Mouse (Mus musculus) spleen, embryonic (tissue): ENCODE measurements around the gene Hsd3b7.

Experiments used
- CTCF ChIA-PET: fragments of 350-600 bp; sonication (Branson Sonifier 250); formaldehyde crosslinking; loops from one replicate; lab custom pipeline; 2022; lab: Charles Lee

Hsd3b7 gene

DNA sequence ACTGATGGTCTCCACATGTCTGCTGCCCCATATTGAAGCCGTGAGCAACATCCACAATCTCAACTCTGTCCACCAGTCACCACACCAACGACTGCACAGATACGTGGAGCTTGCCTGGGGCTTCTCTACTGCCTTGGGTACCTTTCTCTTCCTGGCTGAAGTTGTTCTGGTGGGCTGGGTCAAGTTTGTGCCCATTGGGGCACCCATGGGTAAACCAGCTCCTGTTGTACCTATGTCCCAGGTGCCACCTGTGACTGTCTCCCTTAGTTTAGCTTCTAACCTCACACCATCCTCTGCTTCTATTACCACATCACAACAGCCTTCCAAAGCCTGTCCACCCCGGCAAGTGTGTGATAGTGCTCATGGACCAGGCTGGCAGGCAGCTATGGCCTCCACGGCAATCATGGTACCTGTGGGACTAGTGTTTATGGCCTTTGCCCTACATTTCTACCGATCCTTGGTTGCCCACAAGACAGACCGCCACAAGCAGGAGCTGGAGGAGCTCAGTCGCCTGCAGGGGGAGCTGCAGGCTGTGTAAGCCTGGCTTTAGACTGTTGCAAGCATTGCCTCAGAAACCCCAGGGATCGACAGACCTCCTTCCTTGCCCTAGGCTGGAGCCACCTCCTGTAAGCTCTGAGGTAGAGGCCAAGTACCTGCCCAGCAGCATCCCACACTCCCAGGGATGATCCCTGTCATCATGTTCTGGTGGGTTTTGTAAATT lies 26.6 kb upstream of the Hsd3b7 start:
- CTCF ChIA-PET = interaction anchor here (0.5 kb wide), 1 partner anchor 92 kb away, joined by 3 read pairs; no protein-coding TSS in a partner anchor

DNA sequence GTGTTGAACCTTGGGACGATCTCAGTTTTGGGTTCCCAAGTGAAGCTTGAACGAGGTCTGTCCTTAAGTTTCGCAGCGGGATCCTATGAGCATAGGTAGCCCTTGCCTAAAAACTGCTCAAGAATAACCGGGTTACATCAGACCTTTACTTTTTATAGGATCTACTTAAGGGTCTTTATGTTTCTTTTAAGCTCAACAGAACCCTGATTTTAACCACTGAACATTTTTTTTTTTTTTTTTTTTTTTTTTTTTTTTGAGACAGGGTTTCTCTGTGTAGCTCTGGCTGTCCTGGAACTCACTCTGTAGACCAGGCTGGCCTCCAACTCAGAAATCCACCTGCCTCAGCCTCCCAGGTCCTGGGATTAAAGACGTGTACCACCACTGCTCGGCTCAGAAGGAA lies 24.6 kb upstream of the Hsd3b7 start:
- CTCF ChIA-PET = interaction anchor here (0.7 kb wide), 1 partner anchor 207 kb away, joined by 9 read pairs; no protein-coding TSS in a partner anchor

DNA sequence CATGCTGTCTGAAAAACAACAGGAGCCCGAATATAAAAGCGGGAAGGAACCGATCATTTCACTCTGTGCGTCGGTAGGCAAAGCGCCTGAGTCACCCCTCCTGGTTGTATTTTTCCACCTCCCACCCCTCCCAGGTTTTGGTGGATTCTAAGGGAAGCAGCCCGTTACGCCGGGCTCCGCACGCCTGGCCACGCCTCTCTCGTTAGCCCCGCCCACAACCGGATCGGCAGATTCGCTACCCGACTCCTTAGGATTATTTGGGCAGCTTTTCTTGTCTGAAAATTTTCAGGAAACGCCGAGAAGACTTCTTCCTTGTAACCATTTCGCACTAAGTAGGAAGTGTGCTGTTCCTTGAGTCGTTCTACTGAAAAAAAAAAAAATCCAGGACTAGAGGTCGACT lies 24.0 kb upstream of the Hsd3b7 start, which contains the start of gene Setd1a:
Gene Setd1a, plus strand, starts transcription at position 245 of the 400 bp plus-strand sequence.
- CTCF ChIA-PET = interaction anchor here (0.7 kb wide), 1 partner anchor 206 kb away, joined by 9 read pairs; no protein-coding TSS in a partner anchor

DNA sequence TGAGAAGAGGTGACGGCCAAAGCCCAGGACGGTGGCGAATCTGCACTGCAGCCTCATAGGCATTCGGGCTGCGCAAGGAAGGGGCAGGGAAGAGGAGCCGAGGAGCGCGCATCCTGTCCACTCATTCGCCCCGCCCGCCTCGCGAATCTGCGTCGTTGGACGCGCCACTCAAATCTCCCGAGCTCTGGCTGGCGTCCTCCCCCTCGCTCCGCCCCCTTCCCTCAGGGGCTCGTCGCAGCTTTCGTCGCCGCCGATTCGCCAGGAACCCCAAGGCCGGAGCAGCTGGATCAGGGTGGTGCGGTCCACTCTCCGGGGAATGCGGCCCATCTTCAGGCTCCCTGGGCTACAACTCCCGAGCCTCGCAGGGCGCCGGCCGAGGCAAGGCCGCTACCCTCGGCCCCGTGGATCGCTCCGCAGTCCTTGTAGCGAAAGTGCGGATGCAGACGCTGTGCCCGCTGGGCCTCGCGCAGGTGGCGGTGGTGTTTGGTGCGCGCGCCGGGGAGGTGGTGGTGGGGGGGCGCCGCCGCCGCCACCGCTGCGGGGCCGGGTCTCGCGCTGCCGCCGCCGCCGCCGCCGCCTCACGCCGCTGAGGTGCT lies 23.4 kb upstream of the Hsd3b7 start:
- CTCF ChIA-PET = no interaction called here

GRCm38 (mm10) chr7:127777474-127778266 lies 22.7 kb upstream of the Hsd3b7 start:
- CTCF ChIA-PET = no interaction called here

- CTCF ChIA-PET = interaction anchor here (0.6 kb wide), 1 partner anchor 82 kb away, joined by 3 read pairs; no protein-coding TSS in a partner anchor
Observed at GRCm38 (mm10) chr7:127778350-127778749, 22.1 kb upstream of the Hsd3b7 start.

GRCm38 (mm10) chr7:127785308-127785707 lies 15.1 kb upstream of the Hsd3b7 start, which contains the start of gene Gm49388:
Gm49388 (plus strand) TSS chr7:127785608.
- CTCF ChIA-PET = no interaction called here

DNA sequence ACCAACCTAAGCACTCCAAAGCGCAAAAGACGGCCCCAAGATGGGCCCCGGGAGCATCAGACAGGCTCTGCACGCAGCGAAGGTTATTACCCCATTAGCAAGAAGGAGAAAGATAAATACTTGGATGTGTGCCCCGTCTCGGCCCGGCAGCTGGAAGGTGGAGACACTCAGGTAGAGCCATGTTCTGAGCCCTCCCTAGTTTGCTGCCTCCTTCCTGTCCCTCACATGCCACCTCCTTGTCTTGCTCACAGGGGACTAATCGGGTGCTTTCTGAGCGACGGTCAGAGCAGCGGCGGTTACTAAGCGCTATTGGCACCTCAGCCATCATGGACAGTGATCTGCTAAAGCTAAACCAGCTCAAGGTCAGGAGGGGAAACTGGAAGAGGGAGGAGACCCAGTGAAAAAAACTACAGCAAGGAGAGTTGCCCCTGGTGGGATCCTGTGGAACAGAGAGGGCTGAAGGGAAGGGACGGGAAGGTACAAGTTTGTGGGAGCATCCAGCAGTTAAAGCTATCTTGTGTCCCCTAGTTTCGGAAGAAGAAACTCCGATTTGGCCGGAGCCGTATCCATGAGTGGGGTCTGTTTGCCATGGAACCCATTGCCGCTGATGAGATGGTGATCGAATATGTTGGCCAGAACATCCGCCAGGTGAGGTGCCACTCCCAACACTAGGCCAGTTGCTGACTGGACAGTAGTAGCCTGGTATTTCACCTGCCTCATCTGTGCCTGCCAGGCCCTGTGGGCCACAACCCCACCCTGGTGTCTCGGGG lies 3.1 kb upstream of the Hsd3b7 start:
- CTCF ChIA-PET = no interaction called here

DNA sequence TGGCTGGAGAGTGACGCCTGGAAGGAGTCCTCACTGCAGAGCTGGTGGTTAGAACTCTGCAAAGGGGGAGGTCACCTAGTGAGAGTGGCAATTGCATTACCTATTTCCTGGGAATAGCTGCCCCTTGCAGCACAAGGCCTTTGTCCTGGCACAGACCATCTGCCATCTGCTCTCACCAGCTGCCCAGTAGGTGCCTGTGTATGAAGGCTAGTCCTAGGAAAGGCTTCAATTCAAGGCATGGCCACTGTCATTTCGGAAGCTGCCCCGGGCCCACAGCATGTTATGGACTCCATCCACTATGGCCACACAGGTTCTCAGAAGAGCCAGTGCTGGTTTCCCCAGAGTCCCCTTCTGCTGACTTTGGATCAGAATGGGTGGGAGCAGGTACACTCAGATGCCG lies 1.8 kb upstream of the Hsd3b7 start:
- CTCF ChIA-PET = no interaction called here

DNA sequence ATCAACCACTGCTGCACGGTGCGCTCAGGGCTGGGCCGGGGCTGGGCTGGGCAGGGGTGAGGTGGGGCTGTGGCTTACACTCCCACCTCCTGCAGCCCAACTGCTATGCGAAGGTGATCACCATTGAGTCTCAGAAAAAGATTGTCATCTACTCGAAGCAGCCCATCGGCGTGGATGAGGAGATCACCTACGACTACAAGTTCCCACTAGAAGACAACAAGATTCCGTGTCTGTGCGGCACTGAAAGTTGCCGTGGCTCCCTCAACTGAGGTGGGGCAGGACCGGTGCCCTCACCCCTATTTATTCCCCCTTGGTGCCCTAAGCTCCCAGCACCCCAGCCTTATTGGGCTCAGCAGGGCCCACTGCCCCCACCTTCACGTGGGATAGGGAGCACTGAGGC lies 1.2 kb upstream of the Hsd3b7 start:
- CTCF ChIA-PET = no interaction called here

- CTCF ChIA-PET = no interaction called here
Observed at GRCm38 (mm10) chr7:127799738-127800137, 666 bp upstream of the Hsd3b7 start.

- CTCF ChIA-PET = interaction anchor here (0.5 to 1.2 kb wide), 8 partner anchors 9 to 158 kb away, joined by 3 to 12 read pairs (median 6); partner anchors contain the start of gene Kat8
Observed at GRCm38 (mm10) chr7:127801010-127801621, 712 bp downstream of the Hsd3b7 start.

GRCm38 (mm10) chr7:127802313-127802712 lies 1.9 kb downstream of the Hsd3b7 start:
- CTCF ChIA-PET = no interaction called here

DNA sequence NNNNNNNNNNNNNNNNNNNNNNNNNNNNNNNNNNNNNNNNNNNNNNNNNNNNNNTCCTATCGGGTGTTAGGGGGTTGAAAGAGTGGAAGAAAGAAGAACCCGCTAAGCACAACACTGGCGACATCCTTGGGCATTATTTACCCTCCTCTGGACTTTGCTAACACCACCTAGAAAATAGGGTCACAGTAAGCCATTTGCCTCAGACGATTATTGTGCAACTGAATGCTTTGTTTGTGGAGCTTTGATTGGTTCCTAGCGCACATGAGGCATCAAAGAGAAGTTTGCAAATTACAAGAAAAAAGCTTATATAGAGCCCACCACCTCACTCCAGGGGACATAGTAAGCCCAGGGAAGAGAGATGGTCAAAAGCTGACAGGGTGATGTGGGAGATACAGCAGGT lies 8.4 kb downstream of the Hsd3b7 start:
- CTCF ChIA-PET = interaction anchor here (0.6 kb wide), 1 partner anchor 66 kb away, joined by 3 read pairs; no protein-coding TSS in a partner anchor

- CTCF ChIA-PET = no interaction called here
Observed at GRCm38 (mm10) chr7:127809846-127810245, 9.4 kb downstream of the Hsd3b7 start.

DNA sequence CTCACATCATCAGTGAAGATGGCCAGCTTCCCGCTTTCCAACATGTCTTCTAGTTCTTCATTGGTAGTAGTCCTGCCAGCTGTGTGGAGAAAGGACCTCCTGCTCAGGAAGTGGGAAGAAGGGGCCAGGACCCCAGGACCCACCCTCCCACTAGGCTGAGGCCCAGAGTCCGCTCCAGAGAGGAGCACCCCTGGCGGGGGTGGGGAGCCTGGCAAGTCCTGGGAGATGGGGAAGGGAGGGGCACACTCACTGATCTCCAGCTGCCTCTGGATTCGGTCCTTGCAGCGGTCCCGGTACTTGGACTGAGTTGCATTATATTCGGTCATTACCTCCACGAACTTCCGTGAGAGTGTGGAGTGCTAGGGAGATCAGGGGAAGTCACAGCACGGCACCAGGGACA lies 10.2 kb downstream of the Hsd3b7 start:
- CTCF ChIA-PET = no interaction called here

- CTCF ChIA-PET = no interaction called here
Observed at GRCm38 (mm10) chr7:127811240-127811639, 10.8 kb downstream of the Hsd3b7 start.

- CTCF ChIA-PET = no interaction called here
Observed at GRCm38 (mm10) chr7:127812292-127812691, 11.9 kb downstream of the Hsd3b7 start.

- CTCF ChIA-PET = no interaction called here
Observed at GRCm38 (mm10) chr7:127813821-127814220, 13.4 kb downstream of the Hsd3b7 start.

DNA sequence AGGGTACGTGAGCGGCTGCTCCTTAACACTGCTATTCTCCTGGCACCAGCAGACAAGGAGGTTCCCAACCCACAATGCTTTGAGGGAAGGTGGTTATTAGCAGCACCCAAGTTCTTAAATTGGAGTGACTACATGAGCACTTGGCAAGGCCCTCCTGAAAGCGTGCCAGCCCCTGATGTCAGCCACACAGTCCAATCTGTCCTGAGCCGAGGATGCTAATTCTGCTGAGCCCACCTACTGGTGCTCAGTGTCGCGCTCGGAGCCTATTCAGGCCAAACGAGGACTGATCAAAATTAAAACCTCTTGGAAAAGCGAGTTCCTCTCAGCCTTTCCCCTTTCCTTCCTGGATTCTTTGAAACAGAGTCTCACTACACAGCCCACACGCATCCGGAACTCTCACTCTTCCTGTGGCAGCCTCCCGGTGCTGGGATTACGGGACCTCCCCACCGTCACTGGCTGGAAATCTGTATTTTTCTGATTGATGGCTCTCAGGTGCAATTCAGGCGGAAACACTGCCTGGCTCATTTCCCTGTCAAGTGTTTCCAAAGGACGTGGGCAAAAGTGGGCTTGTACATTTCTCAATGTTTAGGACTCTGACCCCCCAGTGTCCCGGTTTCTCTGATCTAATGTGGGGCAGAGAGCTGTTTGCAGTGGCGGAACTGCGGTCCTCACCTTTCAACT lies 14.0 kb downstream of the Hsd3b7 start:
- CTCF ChIA-PET = no interaction called here
